10 mouse cellular contexts compared by ENCODE assay signal in the genomic region with DNA sequence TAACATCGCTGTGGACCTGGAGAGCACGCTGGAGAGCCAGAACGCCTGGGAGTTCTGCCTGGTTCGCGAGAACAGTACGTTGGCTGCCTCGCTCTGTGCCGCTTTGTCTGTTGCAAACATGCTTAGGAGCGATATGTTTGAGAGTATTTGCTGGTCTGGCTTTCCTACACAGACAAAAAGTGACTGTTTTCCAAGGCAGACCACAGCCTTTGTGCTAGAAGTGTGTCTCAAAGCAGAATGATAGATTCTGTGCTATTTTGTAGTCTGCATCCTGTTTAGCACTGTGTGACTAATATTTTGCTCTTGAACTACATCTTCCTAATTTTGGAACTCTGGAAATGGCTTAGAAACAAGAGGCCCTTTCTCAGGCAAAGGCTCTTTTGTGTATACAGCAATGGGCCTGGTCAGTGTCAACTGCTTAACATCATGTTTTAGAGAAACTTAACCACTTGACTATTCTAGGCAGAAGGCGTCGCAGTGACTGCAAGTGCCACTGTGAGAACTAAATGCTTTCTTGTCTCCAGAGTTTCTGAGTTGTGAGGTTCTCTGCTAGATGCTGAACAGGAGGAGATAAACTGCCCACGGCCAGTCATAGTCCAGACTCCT.
A peak's percentile ranks its signal among the peaks of the same experiment; 100 is the strongest.
DNase-seq lines count a peak whose midpoint lies in the region; ATAC-seq and TF ChIP-seq lines count a peak whose summit lies in the region.
"Had no signal": no experiment of that assay in that cellular context is flagged by ENCODE, and none has a peak within 500 bp of the region (broad histone marks: within the 10 kb centered on the region; RNA-seq: fewer than 3 reads in every experiment).

No protein-coding gene starts in this region.

- ATAC-seq in heart, embryonic 14.5 days (ENCODE audit: insufficient number of reproducible peaks, insufficient read depth, low FRiP score, low read depth), result 0 out of 2 replicates have a peak, but pooled peaks have one; percentile 31
- ATAC-seq in hindbrain, postnatal 0 days, result peak; percentile 53; the same call in 1 of the 2 replicates
- ATAC-seq in stomach, embryonic 14.5 days (ENCODE audit: insufficient number of reproducible peaks, insufficient read depth, low FRiP score, low read depth), result peak; percentile 81; the same call in 1 of the 2 replicates
- ATAC-seq: midbrain, embryonic 16.5 days had no signal

- no peak for TF ChIP-seq CTCF in hindbrain, postnatal 0 days (IDR thresholded peaks at IDR 0.05; ENCODE audit: low read depth)

- no peaks in the 10 kb centered on the region for H3K36me3 ChIP-seq in heart, embryonic 14.5 days (ENCODE audit: control insufficient read depth, insufficient read depth, low read length)
- no peaks in the 10 kb centered on the region for H3K36me3 ChIP-seq in hindbrain, postnatal 0 days (ENCODE audit: insufficient read depth, low read length)
- no peaks in the 10 kb centered on the region for H3K36me3 ChIP-seq in stomach, embryonic 14.5 days (ENCODE audit: control insufficient read depth, insufficient read depth, low read length)

- no peak overlapping the region for H3K4me2 ChIP-seq in heart, embryonic 14.5 days (ENCODE audit: low read length)
- no peak overlapping the region for H3K4me2 ChIP-seq in hindbrain, postnatal 0 days (ENCODE audit: low read depth, low read length)
- H3K4me2 ChIP-seq in stomach, embryonic 14.5 days (replicated peaks; ENCODE audit: low read depth, low read length), result no peak overlapping the region

- no peak for DNase-seq in heart, adult 8-10 months (ENCODE audit: low spot score)
- peak; percentile 7 for DNase-seq in lung, postnatal 10 days
- DNase-seq in lung, postnatal 4 days, result no peak
- peak; percentile 30 for DNase-seq in hindbrain, postnatal 0 days (ENCODE audit: low spot score)
- DNase-seq in spleen, postnatal 36 days (ENCODE audit: low spot score in 2 of 2), result no peak
- no peak for DNase-seq in natural killer cell, adult 2 months (ENCODE audit: low spot score in 2 of 2)
- DNase-seq: cerebellum, adult 9-11 months had no signal

- no peak overlapping the region for H3K9ac ChIP-seq in heart, embryonic 14.5 days (ENCODE audit: low read length)
- no peak overlapping the region for H3K9ac ChIP-seq in hindbrain, postnatal 0 days (replicated peaks; ENCODE audit: low read length)
- H3K9ac ChIP-seq in stomach, embryonic 14.5 days (replicated peaks; ENCODE audit: low read depth, low read length), result no peak overlapping the region; the same call in 1 of the 2 replicates

- no peaks in the 10 kb centered on the region for H3K27me3 ChIP-seq in heart, embryonic 14.5 days (ENCODE audit: control insufficient read depth, insufficient read depth, low read length)
- H3K27me3 ChIP-seq in hindbrain, postnatal 0 days (ENCODE audit: insufficient read depth, low read length), result no peaks in the 10 kb centered on the region
- H3K27me3 ChIP-seq in stomach, embryonic 14.5 days (ENCODE audit: control insufficient read depth, insufficient read depth, low read length), result no peaks in the 10 kb centered on the region

- H3K9me3 ChIP-seq in heart, embryonic 14.5 days (ENCODE audit: control insufficient read depth, low read length), result no peaks in the 10 kb centered on the region
- H3K9me3 ChIP-seq in hindbrain, postnatal 0 days (ENCODE audit: low read length), result no peaks in the 10 kb centered on the region
- H3K9me3 ChIP-seq in stomach, embryonic 14.5 days (ENCODE audit: control insufficient read depth, low read depth, low read length), result no peaks in the 10 kb centered on the region

- H3K27ac ChIP-seq in heart, embryonic 14.5 days (replicated peaks in 1 of 2; ENCODE audit: control insufficient read depth in 1 of 2, insufficient read depth in 1 of 2, low read depth in 2 of 2, low read length in 2 of 2), result peak overlapping the region; percentile 25 to 85
- peak overlapping the region; percentile 41 for H3K27ac ChIP-seq in hindbrain, postnatal 0 days
- peak overlapping the region; percentile 93 for H3K27ac ChIP-seq in stomach, embryonic 14.5 days (ENCODE audit: low read length)

- no peak overlapping the region for H3K4me3 ChIP-seq in heart, embryonic 14.5 days (ENCODE audit: control insufficient read depth in 1 of 2, insufficient read depth in 1 of 2, low read depth in 1 of 2, low read length in 2 of 2)
- H3K4me3 ChIP-seq in hindbrain, postnatal 0 days (ENCODE audit: low read length), result no peak overlapping the region
- H3K4me3 ChIP-seq in stomach, embryonic 14.5 days (ENCODE audit: low read depth, low read length), result no peak overlapping the region

- WGBS in heart, embryonic 14.5 days, result 36% methylated on average over 12 of the region's 12 CpGs
- 56% methylated on average over 12 of the region's 12 CpGs for WGBS in hindbrain, postnatal 0 days
- 52% methylated on average over 12 of the region's 12 CpGs for WGBS in stomach, embryonic 14.5 days

- H3K4me1 ChIP-seq in heart, embryonic 14.5 days (ENCODE audit: control insufficient read depth in 2 of 2, insufficient read depth in 2 of 2, low read length in 2 of 2), result peaks cover 8 to 27% of the 10 kb centered on the region in 2 experiments
- H3K4me1 ChIP-seq in hindbrain, postnatal 0 days (ENCODE audit: insufficient read depth, low read length), result 0 out of 2 replicates have a peak, but pooled peaks cover 10% of the 10 kb centered on the region
- H3K4me1 ChIP-seq in stomach, embryonic 14.5 days (ENCODE audit: control insufficient read depth, insufficient read depth, low read length), result peaks cover 6% of the 10 kb centered on the region; the same call in 1 of the 2 replicates

Comparison
In these comparisons a context has a peak if more than half of its experiments do, and no peak if none do; other contexts are left out.
1. DNase-seq: peak in lung, postnatal 10 days (single experiment) and hindbrain, postnatal 0 days (single experiment); none in heart, adult 8-10 months (single experiment), lung, postnatal 4 days (0 of 2), spleen, postnatal 36 days (0 of 2) and natural killer cell, adult 2 months (0 of 2).
2. ATAC-seq: peak in every context shown above with its lines; median percentile 81 in stomach, embryonic 14.5 days; 53 in hindbrain, postnatal 0 days; 31 in heart, embryonic 14.5 days.
3. H3K27ac ChIP-seq: peak in every context shown above with its lines; median percentile 93 in stomach, embryonic 14.5 days; 55 in heart, embryonic 14.5 days; 41 in hindbrain, postnatal 0 days.